Mouse (Mus musculus) ES-E14 (cell line): ENCODE measurements around the gene Gm28048.

ENCODE experiments used
- HCFC1 ChIP-seq: IDR thresholded peaks from 2 replicates; pipeline ENCODE4 v1.6.1; 2012; ENCODE audit warnings: low read length, inconsistent platforms, borderline replicate concordance; ENCODE audit not compliant: insufficient read depth
- MAFK ChIP-seq: IDR thresholded peaks from 2 replicates; pipeline ENCODE4 v1.6.1; 2014; ENCODE audit warnings: mild to moderate bottlenecking, low read depth, low read length, inconsistent platforms; ENCODE audit not compliant: insufficient read depth

GRCm38 (mm10) chr11:22956346-22956745 lies 25.5 kb downstream of the Gm28048 start:
- TF ChIP-seq HCFC1 (no peak), MAFK (no peak)
